In the genomic region with DNA sequence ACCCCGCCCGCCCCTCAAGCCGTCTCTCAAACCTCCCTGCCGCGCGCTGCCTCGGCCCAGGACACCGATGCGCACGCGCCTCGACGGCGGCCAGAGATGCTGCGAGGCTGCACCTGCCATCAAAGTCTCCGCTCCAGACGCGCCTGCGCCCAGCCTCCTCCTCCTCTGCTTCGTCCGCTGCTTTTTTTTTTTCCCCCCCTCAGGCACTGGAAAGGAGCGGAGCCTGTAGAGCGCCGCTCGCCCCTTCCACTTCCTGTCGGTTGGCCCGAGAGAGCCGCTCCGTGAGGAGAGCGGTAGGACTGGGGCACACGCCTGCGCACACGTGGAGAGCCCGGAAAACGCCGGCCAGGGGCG, we compare ENCODE assay signal across 9 mouse cellular contexts. TPM values are rescaled to one million over a fixed set of nuclear protein-coding genes. Genes with fewer than 3 reads are reported as not detected.
DNase-seq lines count a peak whose midpoint lies in the region; ATAC-seq and TF ChIP-seq lines count a peak whose summit lies in the region.
"Had no signal": no experiment of that assay in that cellular context is flagged by ENCODE, and none has a peak within 500 bp of the region (broad histone marks: within the 10 kb centered on the region; RNA-seq: fewer than 3 reads in every experiment).

No protein-coding gene starts in this region.

- H3K4me3 ChIP-seq in heart, embryonic 12.5 days, result peak overlapping the region; percentile 70
- peak overlapping the region; percentile 68 for H3K4me3 ChIP-seq in forebrain, embryonic 13.5 days
- H3K4me3 ChIP-seq in midbrain, embryonic 11.5 days (ENCODE audit: low read depth, low read length), result peak overlapping the region; percentile 63

- DNase-seq in heart, adult 9 months (ENCODE audit: low spot score in 2 of 2), result no peak
- no peak for DNase-seq in Patski (ENCODE audit: low read depth, low spot score)
- DNase-seq in kidney, postnatal 25 days, result peak; percentile 20 to 67
- DNase-seq in midbrain, embryonic 11.5 days (ENCODE audit: low spot score, missing footprints), result peak; percentile 93
- DNase-seq in yolk sac, embryonic 10.5 days (ENCODE audit: low spot score), result peak; percentile 4
- no peak for DNase-seq in T-cell, adult 2 months (ENCODE audit: low spot score)

- WGBS in heart, embryonic 12.5 days, result under 1% methylated on average over 32 of the region's 37 CpGs
- 0% methylated on average over 32 of the region's 37 CpGs for WGBS in forebrain, embryonic 13.5 days
- under 1% methylated on average over 29 of the region's 37 CpGs for WGBS in midbrain, embryonic 11.5 days

- H3K4me1 ChIP-seq in heart, embryonic 12.5 days (replicated peaks), result peaks cover 8% of the 10 kb centered on the region; the same call in 1 of the 2 replicates
- H3K4me1 ChIP-seq in forebrain, embryonic 13.5 days, result peaks cover 10% of the 10 kb centered on the region
- H3K4me1 ChIP-seq in midbrain, embryonic 11.5 days (ENCODE audit: control insufficient read depth, insufficient read depth, low read length), result peaks cover 2% of the 10 kb centered on the region

- H3K36me3 ChIP-seq in heart, embryonic 12.5 days, result no peaks in the 10 kb centered on the region
- no peaks in the 10 kb centered on the region for H3K36me3 ChIP-seq in forebrain, embryonic 13.5 days (ENCODE audit: poor library complexity, severe bottlenecking)
- H3K36me3 ChIP-seq in midbrain, embryonic 11.5 days (ENCODE audit: control insufficient read depth, insufficient read depth, low read length), result no peaks in the 10 kb centered on the region
- H3K36me3 ChIP-seq: G1E had no signal

- no peak overlapping the region for H3K27ac ChIP-seq in heart, embryonic 12.5 days (ENCODE audit: poor library complexity, severe bottlenecking)
- H3K27ac ChIP-seq in forebrain, embryonic 13.5 days, result no peak overlapping the region
- no peak overlapping the region for H3K27ac ChIP-seq in midbrain, embryonic 11.5 days (ENCODE audit: low read depth, low read length)

- CTCF ChIA-PET in Patski (lab: Charles Lee), result interaction anchor here (1.3 to 1.5 kb wide), 2 partner anchors 15 to 90 kb away, joined by 3 read pairs; no protein-coding TSS in a partner anchor

- H3K9me3 ChIP-seq in heart, embryonic 12.5 days (replicated peaks), result no peaks in the 10 kb centered on the region
- H3K9me3 ChIP-seq in forebrain, embryonic 13.5 days (replicated peaks), result no peaks in the 10 kb centered on the region
- no peaks in the 10 kb centered on the region for H3K9me3 ChIP-seq in midbrain, embryonic 11.5 days (ENCODE audit: control insufficient read depth, low read length)

- in situ Hi-C loops in Patski (cut with MboI; ENCODE audit: low pct_unique_long_range_greater_than_20kb), result loop anchor here (10.0 kb wide), 1 partner anchor 54 kb away; no protein-coding TSS in a partner anchor

- POLR2A ChIA-PET in Patski (lab: Charles Lee), result no interaction called here

- TF ChIP-seq CTCF in Patski (IDR thresholded peaks at IDR 0.05), result no peak

- H3K27me3 ChIP-seq in heart, embryonic 12.5 days (replicated peaks), result peaks cover 30% of the 10 kb centered on the region
- no peaks in the 10 kb centered on the region for H3K27me3 ChIP-seq in Patski
- H3K27me3 ChIP-seq in forebrain, embryonic 13.5 days, result peaks cover 9% of the 10 kb centered on the region
- H3K27me3 ChIP-seq in midbrain, embryonic 11.5 days (ENCODE audit: control insufficient read depth, insufficient read depth, low read length), result peaks cover 7% of the 10 kb centered on the region; the same call in 1 of the 2 replicates

- peak; percentile 64; the same call in 1 of the 2 replicates for ATAC-seq in heart, embryonic 12.5 days (ENCODE audit: insufficient number of reproducible peaks, low FRiP score)
- ATAC-seq in Patski, result peak; percentile 67
- peak; percentile 91 for ATAC-seq in forebrain, embryonic 13.5 days
- ATAC-seq in midbrain, embryonic 11.5 days (ENCODE audit: low FRiP score), result peak; percentile 89

- no peak overlapping the region for H3K9ac ChIP-seq in heart, embryonic 12.5 days
- H3K9ac ChIP-seq in forebrain, embryonic 13.5 days, result peak overlapping the region; percentile 68
- peak overlapping the region; percentile 42; the same call in 1 of the 2 replicates for H3K9ac ChIP-seq in midbrain, embryonic 11.5 days (ENCODE audit: low read length)

- peak overlapping the region; percentile 100 for H3K4me2 ChIP-seq in heart, embryonic 12.5 days
- H3K4me2 ChIP-seq in forebrain, embryonic 13.5 days, result peak overlapping the region; percentile 90
- H3K4me2 ChIP-seq in midbrain, embryonic 11.5 days, result peak overlapping the region; percentile 87

RNA-seq across cellular contexts. Expression of a gene that starts 0.3 kb away (rescaled TPM):
- 0.23 and 0.41 TPM in 2 replicates for polyA plus RNA-seq in heart, embryonic 12.5 days (2016; fragmentation: Nextera tagmentation; extraction: Ambion mirVana)
- polyA plus RNA-seq in Patski (2021), result 106 TPM
- polyA plus RNA-seq in forebrain, embryonic 13.5 days (2015; fragmentation: Nextera tagmentation; extraction: Ambion mirVana), result 3.1 and 3.7 TPM in 2 replicates
- 4.3 and 4.5 TPM in 2 replicates for polyA plus RNA-seq in midbrain, embryonic 11.5 days (2014; fragmentation: Nextera tagmentation; extraction: Ambion mirVana)
- polyA plus RNA-seq: G1E had no signal

Comparison
In these comparisons a context has a peak if more than half of its experiments do, and no peak if none do; other contexts are left out.
1. DNase-seq: peak in kidney, postnatal 25 days (2 of 2), midbrain, embryonic 11.5 days (single experiment) and yolk sac, embryonic 10.5 days (single experiment); none in heart, adult 9 months (0 of 2), Patski (single experiment) and T-cell, adult 2 months (single experiment).
2. RNA of a gene that starts 0.3 kb away (polyA plus RNA-seq): 106 TPM in Patski (single experiment); 4.3 to 4.5 TPM in midbrain, embryonic 11.5 days, 3.1 to 3.7 TPM in forebrain, embryonic 13.5 days and 0.23 to 0.41 TPM in heart, embryonic 12.5 days; every median in the first group is over 10 times any median in the second.
3. Peak in every context shown above with its lines, with median percentiles within 50 percentile points of each other: ATAC-seq, H3K4me2 ChIP-seq and H3K4me3 ChIP-seq.